Mouse (Mus musculus): ENCODE measurements at regions not wholly inside any gene's neighbourhood (a gene's known extent, or its start where the extent isn't known, plus 50 kb on each side); places are given as distances from the start of the nearest gene placed in this dataset.
A peak's percentile ranks its signal among the peaks of the same experiment; 100 is the strongest.

GRCm38 (mm10) chr19:56132911-56133562 is 153.9 kb upstream of the Habp2 start:
- H3ac ChIP-seq (ENCODE audit: control insufficient read depth, insufficient read length), result no peak overlapping the region
- no peaks in the 10 kb centered on the region for H3K79me2 ChIP-seq (ENCODE audit: control insufficient read depth, insufficient read depth)
- TF ChIP-seq REST (IDR thresholded peaks at IDR 0.05; ENCODE audit: insufficient read depth, insufficient read length), result no peak
- TF ChIP-seq MAX (IDR thresholded peaks at IDR 0.05; ENCODE audit: low read depth), result no peak
- TF ChIP-seq POLR2A (IDR thresholded peaks at IDR 0.05; ENCODE audit: insufficient read length, low read depth), result no peak
- TF ChIP-seq MYOG (IDR thresholded peaks at IDR 0.05; ENCODE audit: control insufficient read depth in 1 of 3, insufficient read depth in 1 of 3, insufficient read length in 2 of 3, low read depth in 2 of 3), result no peak
- TF ChIP-seq POLR2AphosphoS2 (IDR thresholded peaks at IDR 0.05; ENCODE audit: insufficient read length, low read depth), result no peak
- TF ChIP-seq MYOD1 (IDR thresholded peaks at IDR 0.05; ENCODE audit: control insufficient read depth in 1 of 3, insufficient read length in 2 of 3, low read depth in 2 of 3), result no peak
- no peak for TF ChIP-seq CEBPB (IDR thresholded peaks at IDR 0.05; ENCODE audit: insufficient read depth, poor library complexity, severe bottlenecking)
- no peak for TF ChIP-seq SRF (IDR thresholded peaks at IDR 0.05; ENCODE audit: control insufficient read depth, insufficient read length, low read depth)
- TF ChIP-seq USF1 (IDR thresholded peaks at IDR 0.05; ENCODE audit: low read depth), result no peak
- TF ChIP-seq TCF12 (IDR thresholded peaks at IDR 0.05; ENCODE audit: insufficient read depth, poor library complexity, severe bottlenecking), result no peak
- H3K4me3 ChIP-seq, result no peak overlapping the region
- H3K36me3 ChIP-seq (ENCODE audit: control insufficient read depth, insufficient read depth), result no peaks in the 10 kb centered on the region
- H3K27me3 ChIP-seq (ENCODE audit: control insufficient read depth, insufficient read depth, insufficient read length), result no peaks in the 10 kb centered on the region
- H3K4me2 ChIP-seq (ENCODE audit: low read depth), result no peak overlapping the region

- Histone ChIP-seq H3K36me3 (ENCODE audit: control insufficient read depth, insufficient read depth) (no peaks in the 10 kb centered on the region), H3ac (ENCODE audit: control insufficient read depth, insufficient read length) (no peak overlapping the region), H3K27me3 (ENCODE audit: control insufficient read depth, insufficient read depth, insufficient read length) (no peaks in the 10 kb centered on the region), H3K4me3 (no peak overlapping the region), H3K4me2 (ENCODE audit: low read depth) (no peak overlapping the region), H3K79me2 (ENCODE audit: control insufficient read depth, insufficient read depth) (no peaks in the 10 kb centered on the region)
- TF ChIP-seq SRF (IDR thresholded peaks at IDR 0.05; ENCODE audit: control insufficient read depth, insufficient read length, low read depth) (no peak), MYOG (IDR thresholded peaks at IDR 0.05; ENCODE audit: control insufficient read depth in 1 of 3, insufficient read depth in 1 of 3, insufficient read length in 2 of 3, low read depth in 2 of 3) (no peak), MYOD1 (IDR thresholded peaks at IDR 0.05; ENCODE audit: control insufficient read depth in 1 of 3, insufficient read length in 2 of 3, low read depth in 2 of 3) (no peak), E2F4 (IDR thresholded peaks at IDR 0.05; ENCODE audit: insufficient read depth) (no peak), MAX (IDR thresholded peaks at IDR 0.05; ENCODE audit: low read depth) (no peak), CEBPB (IDR thresholded peaks at IDR 0.05; ENCODE audit: insufficient read depth, poor library complexity, severe bottlenecking) (no peak), TCF3 (IDR thresholded peaks at IDR 0.05; ENCODE audit: insufficient read length, low read depth) (no peak), USF1 (IDR thresholded peaks at IDR 0.05; ENCODE audit: low read depth) (no peak)
Measured at GRCm38 (mm10) chr19:56133565-56133964, 153.4 kb upstream of the Habp2 start.

GRCm38 (mm10) chr19:56134081-56134818 is 152.7 kb upstream of the Habp2 start:
- H3K4me2 ChIP-seq (ENCODE audit: low read depth), result peak overlapping the region; percentile 48
- H3K4me3 ChIP-seq, result no peak overlapping the region
- no peaks in the 10 kb centered on the region for H3K79me2 ChIP-seq (ENCODE audit: control insufficient read depth, insufficient read depth)
- no peak for TF ChIP-seq TCF12 (IDR thresholded peaks at IDR 0.05; ENCODE audit: insufficient read depth, poor library complexity, severe bottlenecking)
- TF ChIP-seq E2F4 (IDR thresholded peaks at IDR 0.05; ENCODE audit: insufficient read depth), result no peak
- no peaks in the 10 kb centered on the region for H3K36me3 ChIP-seq (ENCODE audit: control insufficient read depth, insufficient read depth)
- no peak overlapping the region for H3ac ChIP-seq (ENCODE audit: control insufficient read depth, insufficient read length)
- H3K27me3 ChIP-seq (ENCODE audit: control insufficient read depth, insufficient read depth, insufficient read length), result no peaks in the 10 kb centered on the region

- H3K27me3 ChIP-seq (ENCODE audit: control insufficient read depth, insufficient read depth, insufficient read length), result no peaks in the 10 kb centered on the region
- TF ChIP-seq E2F4 (IDR thresholded peaks at IDR 0.05; ENCODE audit: insufficient read depth) (no peak), MAX (IDR thresholded peaks at IDR 0.05; ENCODE audit: low read depth) (no peak), MYOD1 (IDR thresholded peaks at IDR 0.05; ENCODE audit: control insufficient read depth in 1 of 3, insufficient read length in 2 of 3, low read depth in 2 of 3) (no peak), SRF (IDR thresholded peaks at IDR 0.05; ENCODE audit: control insufficient read depth, insufficient read length, low read depth) (no peak)
- H3K79me2 ChIP-seq (ENCODE audit: control insufficient read depth, insufficient read depth), result no peaks in the 10 kb centered on the region
- no peak overlapping the region for H3K4me2 ChIP-seq (ENCODE audit: low read depth)
- H3ac ChIP-seq (ENCODE audit: control insufficient read depth, insufficient read length), result no peak overlapping the region
- no peaks in the 10 kb centered on the region for H3K36me3 ChIP-seq (ENCODE audit: control insufficient read depth, insufficient read depth)
- H3K4me3 ChIP-seq, result no peak overlapping the region
Measured at GRCm38 (mm10) chr19:56135306-56135928, 151.5 kb upstream of the Habp2 start.

GRCm38 (mm10) chr19:56140540-56140939 is 146.4 kb upstream of the Habp2 start:
- H3K27me3 ChIP-seq (ENCODE audit: control insufficient read depth, insufficient read depth, insufficient read length), result no peaks in the 10 kb centered on the region
- TF ChIP-seq USF1 (IDR thresholded peaks at IDR 0.05; ENCODE audit: low read depth), result no peak
- TF ChIP-seq CEBPB (IDR thresholded peaks at IDR 0.05; ENCODE audit: insufficient read depth, poor library complexity, severe bottlenecking), result no peak
- no peak for TF ChIP-seq E2F4 (IDR thresholded peaks at IDR 0.05; ENCODE audit: insufficient read depth)
- TF ChIP-seq MYOG (IDR thresholded peaks at IDR 0.05; ENCODE audit: control insufficient read depth in 1 of 3, insufficient read depth in 1 of 3, insufficient read length in 2 of 3, low read depth in 2 of 3), result no peak
- TF ChIP-seq SRF (IDR thresholded peaks at IDR 0.05; ENCODE audit: control insufficient read depth, insufficient read length, low read depth), result no peak
- no peak for TF ChIP-seq MAX (IDR thresholded peaks at IDR 0.05; ENCODE audit: low read depth)
- TF ChIP-seq POLR2A (IDR thresholded peaks at IDR 0.05; ENCODE audit: insufficient read length, low read depth), result no peak
- no peak for TF ChIP-seq MYOD1 (IDR thresholded peaks at IDR 0.05; ENCODE audit: control insufficient read depth in 1 of 3, insufficient read length in 2 of 3, low read depth in 2 of 3)
- no peak for TF ChIP-seq REST (IDR thresholded peaks at IDR 0.05; ENCODE audit: insufficient read depth, insufficient read length)
- TF ChIP-seq TCF12 (IDR thresholded peaks at IDR 0.05; ENCODE audit: insufficient read depth, poor library complexity, severe bottlenecking), result no peak
- TF ChIP-seq TCF3 (IDR thresholded peaks at IDR 0.05; ENCODE audit: insufficient read length, low read depth), result no peak
- no peak overlapping the region for H3K4me2 ChIP-seq (ENCODE audit: low read depth)
- no peaks in the 10 kb centered on the region for H3K36me3 ChIP-seq (ENCODE audit: control insufficient read depth, insufficient read depth)
- H3ac ChIP-seq (ENCODE audit: control insufficient read depth, insufficient read length), result no peak overlapping the region
- no peaks in the 10 kb centered on the region for H3K79me2 ChIP-seq (ENCODE audit: control insufficient read depth, insufficient read depth)
- H3K4me3 ChIP-seq, result no peak overlapping the region

Measured in myocyte (in vitro differentiated cells).